Mouse (Mus musculus) liver, postnatal 0 days (tissue): Measurements from ENCODE around the gene Unc45a. TPM values are rescaled to one million over a fixed set of nuclear protein-coding genes. Genes with fewer than 3 reads are reported as not detected.

Experiments
- ATAC-seq: fragments of 200-750 bp; cut with Nextera tagmentation; 2 replicates; pipeline ENCODE4 v1.8.0; 2017; ENCODE audit warnings: mild to moderate bottlenecking, moderate library complexity
- DNase-seq: peaks from one replicate; pipeline ENCODE4 v3.0.0-alpha.2; 2016
- H3K27ac ChIP-seq: fragments of 300-500 bp; sonication (generic); 2 replicates; pipeline ENCODE4 v1.5.1; 2014; ENCODE audit warnings: antibody characterized with exemption, moderate library complexity, mild to moderate bottlenecking, low read depth
- H3K27me3 ChIP-seq: fragments of 300-500 bp; sonication (generic); 2 replicates; pipeline ENCODE4 v1.6.1; 2014; ENCODE audit warnings: low read length, control low read depth, mixed read lengths; ENCODE audit not compliant: insufficient read depth
- H3K36me3 ChIP-seq: fragments of 300-500 bp; sonication (generic); replicated peaks from 2 replicates; pipeline ENCODE4 v1.6.1; 2014; ENCODE audit warnings: mild to moderate bottlenecking, control low read depth, low read length, moderate library complexity, mixed read lengths; ENCODE audit not compliant: insufficient read depth
- H3K4me1 ChIP-seq: fragments of 300-500 bp; sonication (generic); 2 replicates; pipeline ENCODE4 v1.6.1; 2014; ENCODE audit warnings: antibody characterized with exemption, mild to moderate bottlenecking, control low read depth; ENCODE audit not compliant: insufficient read depth
- H3K4me2 ChIP-seq: fragments of 300-500 bp; sonication (generic); 2 replicates; pipeline ENCODE4 v1.6.1; 2014; ENCODE audit warnings: low read depth, mild to moderate bottlenecking, low read length, moderate library complexity, mixed read lengths
- H3K4me3 ChIP-seq: fragments of 300-500 bp; sonication (generic); 2 replicates; pipeline ENCODE4 v1.5.1; 2014; ENCODE audit warnings: low read depth, low read length
- H3K9ac ChIP-seq: fragments of 300-500 bp; sonication (generic); replicated peaks from 2 replicates; pipeline ENCODE4 v1.6.1; 2014; ENCODE audit warnings: mild to moderate bottlenecking, moderate library complexity
- H3K9me3 ChIP-seq: fragments of 300-500 bp; sonication (generic); 2 replicates; pipeline ENCODE4 v1.6.1; 2016; ENCODE audit warnings: mild to moderate bottlenecking, control low read depth, low read length, mixed read lengths
- CTCF ChIP-seq: sonication (generic); IDR thresholded peaks from 2 replicates; pipeline ENCODE4 v1.5.1; 2016; ENCODE audit warnings: antibody characterized with exemption, low read depth
- EP300 ChIP-seq: IDR thresholded peaks from 2 replicates; pipeline ENCODE4 v1.6.1; 2016; ENCODE audit warnings: antibody characterized with exemption, low read depth, mild to moderate bottlenecking
- WGBS: fragments of 180-500 bp; shearing (Covaris S2); extraction: QIAGEN DNeasy Blood & Tissue Kit; methylation state at CpG from one replicate; pipeline ENCODE4 v1.1.7; 2014; ENCODE audit not compliant: insufficient replicate concordance; 5-methylcytosine and 5-hydroxymethylcytosine counted together
- polyA plus RNA-seq: library from polyadenylated mRNA; unstranded; fragments of >200 nt; fragmentation: Nextera tagmentation; extraction: Ambion mirVana; gene quantifications from 2 replicates; pipeline ENCODE4 v1.2.1, GENCODE M21; 2015

Gene Unc45a
- polyA plus RNA-seq, 1 experiment from 2014 or later: 7.2 TPM

DNA sequence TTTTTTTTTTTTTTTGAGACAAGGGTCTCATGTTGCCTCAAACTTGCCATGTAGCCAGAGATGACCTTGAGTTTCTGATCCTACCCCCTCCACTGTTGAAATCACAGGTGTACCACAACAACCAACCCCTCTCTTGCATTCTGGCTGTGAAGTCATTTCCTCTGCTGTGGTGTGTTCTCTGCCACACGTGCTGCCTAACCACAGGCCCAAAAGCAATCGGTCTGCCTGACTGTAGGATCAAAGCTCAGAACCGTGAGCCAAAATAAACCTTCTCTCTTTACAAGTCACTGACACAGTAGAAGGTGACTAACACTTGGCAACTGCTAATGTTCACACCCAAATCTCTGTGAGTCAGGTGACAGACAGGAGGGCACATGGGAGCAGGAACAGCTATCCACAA, 19.6 kb upstream of the Unc45a start:
- H3K36me3 ChIP-seq: peaks cover 50% of the 10 kb centered on the region

DNA sequence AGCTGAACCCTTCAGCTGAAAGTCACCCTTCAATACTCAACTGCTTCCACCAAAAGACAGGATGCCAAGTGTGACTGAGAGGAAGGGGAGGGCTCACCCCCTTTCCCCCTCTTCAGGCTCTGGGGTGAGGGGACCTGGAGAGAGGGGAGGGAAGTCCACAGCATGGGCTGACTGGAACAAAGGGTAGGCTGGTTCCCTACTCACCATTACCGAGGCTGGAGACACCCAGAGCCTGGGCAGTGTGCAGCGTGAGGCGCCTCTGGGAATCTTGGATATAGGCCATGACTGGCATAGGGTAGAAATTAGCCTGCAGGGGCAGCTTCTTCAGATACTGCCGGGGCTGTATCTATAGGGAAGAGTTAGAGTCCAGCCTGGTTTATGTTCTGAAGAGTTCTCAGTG, 17.2 kb upstream of the Unc45a start:
- DNase-seq (no peak), ATAC-seq (no peak)
- Histone ChIP-seq H3K27ac (no peak overlapping the region), H3K4me3 (no peak overlapping the region), H3K4me1 (no peaks in the 10 kb centered on the region), H3K27me3 (no peaks in the 10 kb centered on the region), H3K9ac (no peak overlapping the region), H3K9me3 (no peaks in the 10 kb centered on the region), H3K36me3 (peaks cover 42% of the 10 kb centered on the region), H3K4me2 (no peak overlapping the region)
- no peak for TF ChIP-seq EP300
- no peak for TF ChIP-seq CTCF
- 77% methylated on average over 4 of the region's 4 CpGs for WGBS

More for the DNA sequence above, 19.6 kb upstream of the Unc45a start:
- Histone ChIP-seq H3K9me3 (no peaks in the 10 kb centered on the region), H3K4me2 (no peak overlapping the region), H3K9ac (no peak overlapping the region), H3K27ac (no peak overlapping the region), H3K4me1 (no peaks in the 10 kb centered on the region), H3K27me3 (no peaks in the 10 kb centered on the region), H3K4me3 (no peak overlapping the region)
- WGBS: 31% methylated on average over 3 of the region's 3 CpGs
- ATAC-seq: peak; percentile 33; the same call in 1 of the 2 replicates
- no peak for TF ChIP-seq EP300
- no peak for TF ChIP-seq CTCF
- DNase-seq: no peak

DNA sequence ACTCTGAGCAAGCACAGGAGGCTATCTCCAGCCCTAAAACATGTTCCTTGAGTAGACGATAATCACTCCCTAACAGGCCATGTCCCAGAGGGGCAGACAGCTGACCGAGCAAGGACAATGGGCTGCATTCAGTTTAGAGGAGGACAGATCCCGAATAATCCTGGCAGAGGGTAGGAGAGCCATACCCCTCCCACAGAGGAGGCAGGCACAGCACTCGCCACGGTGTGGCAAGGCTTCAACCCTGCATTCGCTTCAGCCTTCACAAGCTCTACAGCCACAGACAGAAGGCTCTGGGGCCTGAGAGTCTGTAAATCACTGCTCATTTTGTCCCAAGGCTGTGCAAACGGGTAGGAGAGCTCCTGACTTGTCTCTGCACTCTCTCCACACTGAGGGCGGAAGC, 16.4 kb upstream of the Unc45a start:
- DNase-seq: no peak
- Histone ChIP-seq H3K9ac (no peak overlapping the region), H3K4me2 (no peak overlapping the region), H3K9me3 (no peaks in the 10 kb centered on the region), H3K27me3 (no peaks in the 10 kb centered on the region), H3K4me3 (no peak overlapping the region), H3K36me3 (peaks cover 38% of the 10 kb centered on the region), H3K27ac (no peak overlapping the region), H3K4me1 (no peaks in the 10 kb centered on the region)
- 74% methylated on average over 8 of the region's 8 CpGs for WGBS
- no peak for TF ChIP-seq EP300
- no peak for TF ChIP-seq CTCF
- no peak for ATAC-seq

DNA sequence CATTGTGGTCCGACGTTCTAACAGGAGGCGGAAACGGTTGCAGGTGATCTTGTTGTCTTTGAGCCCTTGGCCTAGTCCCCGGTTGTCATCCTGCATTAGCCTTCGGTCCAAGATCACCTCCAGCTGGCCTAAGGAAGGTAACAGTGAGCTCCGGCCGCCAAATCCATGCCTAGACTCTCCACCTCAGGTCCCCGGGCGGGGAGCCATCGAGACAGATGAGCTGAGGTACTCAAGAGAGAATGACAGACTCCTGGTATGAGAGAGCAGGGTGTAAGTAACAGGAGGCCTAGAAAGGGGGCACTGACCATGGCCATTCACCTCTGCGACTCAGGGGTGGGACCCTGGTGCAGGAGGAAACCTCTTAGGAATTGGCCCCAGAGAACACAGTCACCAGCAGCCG, 15.5 kb upstream of the Unc45a start:
- H3K9ac ChIP-seq: no peak overlapping the region
- no peak overlapping the region for H3K4me3 ChIP-seq
- no peak for ATAC-seq
- no peak overlapping the region for H3K27ac ChIP-seq
- H3K27me3 ChIP-seq: no peaks in the 10 kb centered on the region
- TF ChIP-seq CTCF: no peak
- no peaks in the 10 kb centered on the region for H3K9me3 ChIP-seq
- no peak for DNase-seq
- H3K4me1 ChIP-seq: no peaks in the 10 kb centered on the region
- 87% methylated on average over 13 of the region's 13 CpGs for WGBS
- H3K4me2 ChIP-seq: no peak overlapping the region
- peaks cover 39% of the 10 kb centered on the region for H3K36me3 ChIP-seq

DNA sequence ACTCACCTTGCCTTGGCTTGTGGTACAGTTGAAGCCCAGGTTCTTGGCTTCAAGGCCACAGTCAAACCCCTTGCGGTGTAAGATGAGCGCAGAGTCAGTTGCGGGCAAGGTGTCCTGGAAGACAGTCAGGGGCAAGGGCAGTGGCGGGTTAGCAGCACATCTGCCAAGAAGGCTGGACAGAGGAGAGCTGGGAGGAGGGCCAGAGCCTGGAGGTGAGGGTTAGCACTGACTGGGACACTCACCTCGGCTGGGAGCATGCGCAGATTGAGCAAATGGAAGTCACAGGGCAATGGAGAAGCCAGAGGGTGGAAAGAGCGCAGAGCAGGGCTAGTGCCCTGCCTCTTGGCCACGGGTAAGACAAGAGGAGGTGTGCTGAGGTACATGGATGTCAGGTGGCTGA, 12.1 kb upstream of the Unc45a start:
- H3K4me3 ChIP-seq: no peak overlapping the region
- H3K27ac ChIP-seq: no peak overlapping the region
- no peak for DNase-seq
- no peaks in the 10 kb centered on the region for H3K4me1 ChIP-seq
- H3K9ac ChIP-seq: no peak overlapping the region
- WGBS: 92% methylated on average over 8 of the region's 8 CpGs
- TF ChIP-seq EP300 (no peak), CTCF (no peak)
- no peaks in the 10 kb centered on the region for H3K27me3 ChIP-seq
- H3K9me3 ChIP-seq: no peaks in the 10 kb centered on the region
- no peak for ATAC-seq
- H3K4me2 ChIP-seq: no peak overlapping the region
- H3K36me3 ChIP-seq: peaks cover 21% of the 10 kb centered on the region

DNA sequence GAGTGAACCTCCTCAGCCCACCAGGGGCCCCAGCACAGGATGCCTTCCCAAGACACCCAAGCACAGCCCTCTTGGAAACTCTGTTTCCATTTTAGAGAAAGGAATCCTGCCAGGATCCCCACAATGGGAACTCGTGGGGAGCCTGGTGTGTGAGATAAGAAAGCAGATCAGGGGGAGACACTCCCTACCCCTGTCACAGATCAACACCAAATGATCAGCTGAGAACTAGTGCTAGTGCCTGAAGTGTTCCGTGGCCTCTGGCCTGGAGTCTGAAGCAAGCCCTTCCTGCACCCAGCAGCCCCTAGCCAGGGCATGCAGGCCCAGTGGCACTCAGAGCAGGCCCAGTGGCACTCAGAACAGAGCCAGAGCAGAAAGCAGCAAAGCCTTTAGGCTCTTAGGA, 10.0 kb upstream of the Unc45a start:
- Histone ChIP-seq H3K4me1 (peaks cover 8% of the 10 kb centered on the region; the same call in 1 of the 2 replicates), H3K27me3 (no peaks in the 10 kb centered on the region), H3K9me3 (no peaks in the 10 kb centered on the region), H3K9ac (no peak overlapping the region), H3K36me3 (peaks cover 17% of the 10 kb centered on the region), H3K4me3 (no peak overlapping the region), H3K27ac (no peak overlapping the region), H3K4me2 (no peak overlapping the region)
- 41% methylated on average over 2 of the region's 2 CpGs for WGBS
- no peak for ATAC-seq
- DNase-seq: no peak
- no peak for TF ChIP-seq EP300
- no peak for TF ChIP-seq CTCF
